18 mouse cellular contexts compared by ENCODE assay signal in the genomic region with DNA sequence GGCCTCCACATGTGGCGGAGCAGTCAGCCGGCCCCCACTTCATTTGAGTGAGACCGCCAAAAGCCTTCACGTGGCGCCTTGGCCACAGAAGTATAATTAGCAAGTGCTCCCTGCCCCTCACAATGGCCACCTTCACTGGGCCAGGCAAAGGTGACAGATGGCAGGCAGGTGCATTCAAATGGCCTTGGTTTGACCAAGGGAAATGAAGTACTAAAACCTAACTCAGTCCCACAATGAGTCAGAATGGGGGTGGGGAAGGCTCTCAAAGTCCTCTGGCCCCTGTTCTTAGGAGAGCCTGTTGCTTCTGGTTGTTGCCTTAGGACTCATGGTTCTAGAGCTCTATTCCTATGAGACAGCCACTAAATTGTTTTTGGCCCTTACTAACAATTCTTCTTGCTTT.
DNase-seq lines count a peak whose midpoint lies in the region; ATAC-seq and TF ChIP-seq lines count a peak whose summit lies in the region.
"Had no signal": no experiment of that assay in that cellular context is flagged by ENCODE, and none has a peak within 500 bp of the region (broad histone marks: within the 10 kb centered on the region; RNA-seq: fewer than 3 reads in every experiment).

No protein-coding gene starts in this region.

- TF ChIP-seq CTCF in embryonic fibroblast, embryonic 13.5 days (IDR thresholded peaks at IDR 0.05; ENCODE audit: borderline replicate concordance, insufficient read depth, low read length), result no peak

- TF ChIP-seq POLR2A in embryonic fibroblast, embryonic 13.5 days (IDR thresholded peaks at IDR 0.05; ENCODE audit: low read depth, low read length), result no peak

- peaks cover 9% of the 10 kb centered on the region for H3K4me1 ChIP-seq in embryonic fibroblast, embryonic 13.5 days (ENCODE audit: control insufficient read depth, insufficient read depth, low read length)
- H3K4me1 ChIP-seq: hindbrain, embryonic 13.5 days; lung, embryonic 15.5 days; neural tube, embryonic 13.5 days had no signal

- no peak for ATAC-seq in megakaryocyte progenitor cell, adult 5-6 weeks (replicated peaks; ENCODE audit: poor library complexity)
- no peak for ATAC-seq in inflammation-experienced regulatory T-cells, adult 6 months
- ATAC-seq: forebrain, postnatal 0 days; intestine, postnatal 0 days had no signal

- H3K27ac ChIP-seq in embryonic fibroblast, embryonic 13.5 days (ENCODE audit: insufficient read depth, low read length), result peak overlapping the region; percentile 25; the same call in 1 of the 2 replicates
- H3K27ac ChIP-seq: embryonic facial prominence, embryonic 10.5 days; hindbrain, embryonic 13.5 days; kidney, postnatal 0 days; lung, embryonic 15.5 days; neural tube, embryonic 13.5 days had no signal

- DNase-seq in 3T3-L1 (ENCODE audit: low read depth, low spot score) (peak; percentile 61), A20 (ENCODE audit: low read depth, low spot score) (peak; percentile 97)
- peak; percentile 70 to 84 for DNase-seq in cerebellum, adult 18-20 months
- no peak for DNase-seq in kidney, postnatal 25 days
- DNase-seq: forebrain, postnatal 0 days; gastrocnemius, postnatal 14 days; layer of hippocampus, adult 9-11 months; thymus, adult 2 months had no signal

- H3K4me3 ChIP-seq in embryonic fibroblast, embryonic 13.5 days (ENCODE audit: insufficient read depth, low read length), result no peak overlapping the region
- H3K4me3 ChIP-seq: embryonic facial prominence, embryonic 10.5 days; hindbrain, embryonic 13.5 days; lung, embryonic 15.5 days; megakaryocyte, embryonic 14.5 days; neural tube, embryonic 13.5 days had no signal

Comparison
In these comparisons a context has a peak if more than half of its experiments do, and no peak if none do; other contexts are left out.
1. DNase-seq: peak in 3T3-L1 (single experiment), A20 (single experiment) and cerebellum, adult 18-20 months (2 of 2); none in kidney, postnatal 25 days (0 of 2).